Comparison of ENCODE assay signal across 14 mouse cellular contexts in the genomic region with DNA sequence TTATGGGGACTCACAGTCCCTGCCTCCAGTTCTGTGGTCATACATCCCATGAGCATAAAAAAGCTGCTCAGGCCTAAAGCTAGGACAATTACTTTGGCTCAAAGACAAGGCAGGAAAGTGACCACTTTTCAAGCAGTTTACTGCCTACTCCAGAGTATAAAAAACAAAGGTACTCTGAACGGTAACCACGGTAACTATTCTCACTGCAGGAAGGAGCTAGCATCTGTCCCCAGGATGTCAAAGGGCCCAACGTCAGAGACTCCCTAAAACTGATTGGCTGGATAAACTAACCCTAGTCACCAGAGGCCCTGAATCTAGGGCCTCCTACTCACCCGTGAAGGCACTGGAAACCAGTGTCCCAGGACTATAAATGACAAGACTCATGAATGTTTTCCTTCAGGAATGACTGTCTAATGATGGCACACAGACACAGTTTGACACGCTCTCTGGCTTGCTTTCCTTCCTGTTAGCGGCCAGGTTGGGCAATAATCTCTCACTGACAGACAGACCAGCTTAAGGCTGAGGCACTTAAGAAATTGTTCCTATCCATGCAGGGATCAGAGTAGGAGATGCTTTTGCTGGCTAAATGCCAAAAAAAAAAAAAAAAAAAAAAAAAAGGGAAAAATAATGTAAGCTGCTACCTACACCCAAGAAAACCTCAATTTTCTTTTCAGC. TPM values are rescaled to one million over a fixed set of nuclear protein-coding genes. Genes with fewer than 3 reads are reported as not detected.
A peak's percentile ranks its signal among the peaks of the same experiment; 100 is the strongest.
DNase-seq lines count a peak whose midpoint lies in the region; ATAC-seq and TF ChIP-seq lines count a peak whose summit lies in the region.
"Had no signal": no experiment of that assay in that cellular context is flagged by ENCODE, and none has a peak within 500 bp of the region (broad histone marks: within the 10 kb centered on the region; RNA-seq: fewer than 3 reads in every experiment).

No protein-coding gene starts in this region.

- H3K79me2 ChIP-seq in MEL (ENCODE audit: control insufficient read depth, insufficient read depth, low read length, poor library complexity), result no peaks in the 10 kb centered on the region

- no peak for TF ChIP-seq CTCF in MEL (IDR thresholded peaks at IDR 0.05 in 2 of 3, conservative IDR thresholded peaks at IDR 0.05 in 1 of 3; ENCODE audit: control insufficient read depth in 1 of 3, insufficient read depth in 1 of 3, low read depth in 2 of 3, low read length in 3 of 3, poor library complexity in 1 of 3, severe bottlenecking in 1 of 3)
- no peak for TF ChIP-seq CTCF in kidney, adult 2 months (conservative IDR thresholded peaks at IDR 0.05; ENCODE audit: insufficient read depth, insufficient read length, low read depth, low read length)

- H3K36me3 ChIP-seq in hindbrain, embryonic 14.5 days (replicated peaks; ENCODE audit: control insufficient read depth, insufficient read depth), result no peaks in the 10 kb centered on the region
- H3K36me3 ChIP-seq in hindbrain, embryonic 11.5 days (ENCODE audit: control insufficient read depth, insufficient read depth, low read length), result no peaks in the 10 kb centered on the region
- H3K36me3 ChIP-seq in MEL (ENCODE audit: control insufficient read depth in 1 of 2, insufficient read depth in 2 of 2, low read length in 2 of 2), result peaks cover 5 to 6% of the 10 kb centered on the region in 2 experiments
- H3K36me3 ChIP-seq in kidney, adult 2 months (ENCODE audit: control insufficient read depth, insufficient read depth, low read length), result no peaks in the 10 kb centered on the region

- DNase-seq in hindbrain, embryonic 14.5 days (ENCODE audit: low spot score), result no peak
- DNase-seq in hindbrain, embryonic 11.5 days (ENCODE audit: low spot score), result no peak
- no peak for DNase-seq in MEL (ENCODE audit: low read depth, low spot score)
- DNase-seq in adrenal gland, postnatal 36 days, result no peak
- no peak for DNase-seq in urinary bladder, postnatal 36 days (ENCODE audit: low spot score in 2 of 2)
- DNase-seq in kidney, adult 2 months, result no peak
- DNase-seq: cerebellum, adult 2 months; heart, adult 18-20 months; heart, postnatal 36 days; kidney, postnatal 10 days; liver had no signal

- H3K9ac ChIP-seq in hindbrain, embryonic 14.5 days, result no peak overlapping the region
- no peak overlapping the region for H3K9ac ChIP-seq in hindbrain, embryonic 11.5 days (ENCODE audit: low read depth, low read length)
- no peak overlapping the region for H3K9ac ChIP-seq in MEL (ENCODE audit: control insufficient read depth, low read depth, low read length, poor library complexity, severe bottlenecking)

- H3K4me3 ChIP-seq in hindbrain, embryonic 14.5 days (replicated peaks; ENCODE audit: low read length), result no peak overlapping the region
- no peak overlapping the region for H3K4me3 ChIP-seq in hindbrain, embryonic 11.5 days (ENCODE audit: low read depth, low read length)
- H3K4me3 ChIP-seq in MEL (ENCODE audit: control insufficient read depth in 1 of 2, insufficient read depth in 1 of 2, low read depth in 2 of 2, low read length in 2 of 2), result no peak overlapping the region
- H3K4me3 ChIP-seq in kidney, adult 2 months (ENCODE audit: insufficient read depth, low read depth, low read length), result no peak overlapping the region

- TF ChIP-seq EP300 in MEL (IDR thresholded peaks at IDR 0.05; ENCODE audit: low read depth in 1 of 2, low read length in 2 of 2), result no peak

- TF ChIP-seq POLR2A in MEL (IDR thresholded peaks at IDR 0.05; ENCODE audit: control insufficient read depth in 1 of 2, insufficient read depth in 1 of 2, low read depth in 1 of 2, low read length in 2 of 2, poor library complexity in 1 of 2), result no peak
- TF ChIP-seq POLR2A in kidney, adult 2 months (IDR thresholded peaks at IDR 0.05; ENCODE audit: low read depth, low read length), result no peak

- no peaks in the 10 kb centered on the region for H3K27me3 ChIP-seq in hindbrain, embryonic 14.5 days (ENCODE audit: control insufficient read depth, insufficient read depth, low read length)
- no peaks in the 10 kb centered on the region for H3K27me3 ChIP-seq in hindbrain, embryonic 11.5 days (ENCODE audit: control insufficient read depth, insufficient read depth, low read length)
- H3K27me3 ChIP-seq in MEL (ENCODE audit: control insufficient read depth in 1 of 2, insufficient read depth in 2 of 2, low read length in 2 of 2), result no peaks in the 10 kb centered on the region
- H3K27me3 ChIP-seq in kidney, adult 2 months (replicated peaks; ENCODE audit: control insufficient read depth, insufficient read depth, low read length), result no peaks in the 10 kb centered on the region

- H3K4me2 ChIP-seq in hindbrain, embryonic 14.5 days (replicated peaks), result no peak overlapping the region
- H3K4me2 ChIP-seq in hindbrain, embryonic 11.5 days (replicated peaks; ENCODE audit: low read depth, low read length), result no peak overlapping the region

- no peak for TF ChIP-seq RAD21 in MEL (IDR thresholded peaks at IDR 0.05; ENCODE audit: low read depth, low read length)

- no peaks in the 10 kb centered on the region; the same call in 1 of the 2 replicates for H3K4me1 ChIP-seq in hindbrain, embryonic 14.5 days (replicated peaks; ENCODE audit: control insufficient read depth, insufficient read depth, low read length)
- H3K4me1 ChIP-seq in hindbrain, embryonic 11.5 days (replicated peaks; ENCODE audit: control insufficient read depth, insufficient read depth, low read length), result no peaks in the 10 kb centered on the region
- H3K4me1 ChIP-seq in MEL (ENCODE audit: control insufficient read depth in 1 of 2, insufficient read depth in 2 of 2, low read length in 2 of 2), result peaks cover 0 to 3% of the 10 kb centered on the region in 2 experiments; a peak in 1 of 4 replicates
- no peaks in the 10 kb centered on the region for H3K4me1 ChIP-seq in kidney, adult 2 months (ENCODE audit: control insufficient read depth, insufficient read depth, low read length)

- ATAC-seq in hindbrain, embryonic 14.5 days (ENCODE audit: low FRiP score), result peak; percentile 34; the same call in 1 of the 2 replicates
- ATAC-seq in hindbrain, embryonic 11.5 days (ENCODE audit: low FRiP score), result no peak
- ATAC-seq in erythroblast, adult 5-6 weeks (replicated peaks; ENCODE audit: low FRiP score, poor library complexity, severe bottlenecking), result 0 out of 2 replicates have a peak, but pooled peaks have one; percentile 48
- peak; percentile 50; the same call in 1 of the 2 replicates for ATAC-seq in megakaryocyte, adult 5-6 weeks (ENCODE audit: poor library complexity, severe bottlenecking)

- no peak overlapping the region for H3K27ac ChIP-seq in hindbrain, embryonic 14.5 days
- H3K27ac ChIP-seq in hindbrain, embryonic 11.5 days (ENCODE audit: low read depth, low read length), result no peak overlapping the region
- no peak overlapping the region for H3K27ac ChIP-seq in MEL (ENCODE audit: control insufficient read depth, low read depth, low read length)
- no peak overlapping the region for H3K27ac ChIP-seq in kidney, adult 2 months (ENCODE audit: insufficient read depth, low read depth, low read length)
- H3K27ac ChIP-seq: macrophage had no signal

- WGBS in hindbrain, embryonic 14.5 days, result 47% methylated on average over 6 of the region's 6 CpGs
- 61% methylated on average over 6 of the region's 6 CpGs for WGBS in hindbrain, embryonic 11.5 days
- WGBS in kidney, adult 2 months, result 75% methylated on average over 6 of the region's 6 CpGs

- H3K9me3 ChIP-seq in hindbrain, embryonic 14.5 days (ENCODE audit: control insufficient read depth, low read length), result no peaks in the 10 kb centered on the region
- no peaks in the 10 kb centered on the region for H3K9me3 ChIP-seq in hindbrain, embryonic 11.5 days (ENCODE audit: control insufficient read depth, low read length)
- H3K9me3 ChIP-seq in MEL (replicated peaks; ENCODE audit: insufficient read depth, low read length), result no peaks in the 10 kb centered on the region

TF ChIP-seq in MEL, 35 proteins besides CTCF, POLR2A, EP300 and RAD21:
- TF ChIP-seq JUND (IDR thresholded peaks at IDR 0.05; ENCODE audit: low read depth, low read length) (no peak), SMC3 (IDR thresholded peaks at IDR 0.05; ENCODE audit: low read depth, low read length) (no peak), ZC3H11A (IDR thresholded peaks at IDR 0.05; ENCODE audit: low read depth, low read length) (no peak), ZNF384 (IDR thresholded peaks at IDR 0.05; ENCODE audit: low read depth, low read length) (peak; percentile 61), MXI1 (IDR thresholded peaks at IDR 0.05; ENCODE audit: low read depth, low read length) (no peak)

RNA-seq across cellular contexts. Expression of gene Shq1, which starts 57.2 kb away (rescaled TPM):
- polyA plus RNA-seq in hindbrain, embryonic 14.5 days (2014; fragmentation: Nextera tagmentation; extraction: Ambion mirVana), result 7.6 and 7.9 TPM in 2 replicates
- 17.1 and 18.3 TPM in 2 replicates for polyA plus RNA-seq in hindbrain, embryonic 11.5 days (2014; fragmentation: Nextera tagmentation; extraction: Ambion mirVana)
- total RNA-seq in MEL (2012; rRNA removed), result 21.1 and 23.5 TPM in 2 replicates
- polyA plus RNA-seq in MEL (2012; ENCODE audit: insufficient read depth in 1 of 2, insufficient read length in 2 of 2, low read depth in 1 of 2, low replicate concordance in 2 of 2, missing spikeins in 1 of 2), result 10 to 100 TPM in 1 of 2 experiments, not detected in 1; 20.2 TPM
- 0.21 and 2.5 TPM in 2 replicates for total RNA-seq in erythroblast, adult 5-6 weeks (2015; ENCODE audit: low replicate concordance)
- 2.6 and 4.6 TPM in 2 replicates for total RNA-seq in erythroblast, adult 5-6 weeks (2017; ENCODE audit: low replicate concordance)
- 1.6 and 2.7 TPM in 2 replicates for total RNA-seq in megakaryocyte, adult 5-6 weeks (2015)
- 3.9 and 5.1 TPM in 2 replicates for total RNA-seq in megakaryocyte, adult 5-6 weeks (2017)
- 10 to 100 TPM; 10.3 to 11.4 TPM for total RNA-seq in adrenal gland, postnatal 36 days (2021)
- polyA plus RNA-seq in kidney, adult 2 months (2012; rRNA removed), result 4.0 and 4.6 TPM in 2 replicates
